Mouse (Mus musculus): ENCODE data around the gene Olfr1450. TPM values are rescaled to one million over a fixed set of nuclear protein-coding genes. Genes with fewer than 3 reads are reported as not detected.
"Not testable (repeated sequence)": the region's sequence is repeated elsewhere in the genome, so short reads cannot be mapped to it uniquely, and the experiment has no call there.

Gene Olfr1450
- not detected for total RNA-seq (2021)
- long read RNA-seq, experiment 1, result 0 reads
- long read RNA-seq, experiment 2, result 0 reads

DNA sequence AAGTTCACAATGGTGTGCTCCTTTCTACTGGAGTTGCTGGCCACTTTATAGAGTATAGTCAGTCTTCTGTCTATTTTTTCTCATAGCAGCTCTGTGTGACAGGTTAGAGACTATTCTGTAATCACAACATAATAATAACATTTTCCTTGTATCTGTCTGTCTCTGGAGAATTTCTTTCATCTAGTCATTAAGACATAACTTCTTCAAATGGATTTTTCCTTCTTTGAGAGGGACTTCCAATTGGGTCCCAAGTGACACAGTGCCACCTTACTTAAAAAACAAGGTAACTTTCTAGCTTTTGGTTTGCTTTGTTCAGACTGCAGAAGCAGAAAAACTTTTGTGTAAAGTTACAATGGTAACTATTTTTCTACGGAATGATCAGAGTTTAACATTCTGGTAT lies at the start of gene Olfr1450:
Gene Olfr1450 (plus strand): TSS at position 301 of the 400 bp plus-strand sequence.
- no peak for DNase-seq

DNA sequence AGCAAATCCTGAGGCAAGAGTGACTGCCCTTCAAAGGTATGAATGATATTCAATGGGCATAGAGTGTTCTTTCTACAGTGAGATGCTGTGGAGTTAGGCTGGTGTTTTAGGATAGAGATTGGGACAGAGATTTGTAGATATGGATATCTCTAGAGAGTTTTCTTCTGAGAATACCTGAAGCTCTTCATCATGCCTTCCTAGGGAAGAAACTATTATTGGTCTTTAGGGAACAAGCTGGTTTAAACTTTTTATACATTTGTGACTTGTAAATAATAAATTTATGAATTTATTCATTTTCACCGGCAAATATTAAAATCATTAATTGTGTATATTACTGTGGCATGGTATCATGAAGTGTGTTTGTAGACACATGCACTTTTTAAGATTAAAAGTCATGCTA lies 46.4 kb upstream of the Olfr1450 start, which contains the start of gene Olfr1447:
Gene Olfr1447 (minus strand): TSS at position 101 of the 400 bp plus-strand sequence.
- no peak for DNase-seq

DNA sequence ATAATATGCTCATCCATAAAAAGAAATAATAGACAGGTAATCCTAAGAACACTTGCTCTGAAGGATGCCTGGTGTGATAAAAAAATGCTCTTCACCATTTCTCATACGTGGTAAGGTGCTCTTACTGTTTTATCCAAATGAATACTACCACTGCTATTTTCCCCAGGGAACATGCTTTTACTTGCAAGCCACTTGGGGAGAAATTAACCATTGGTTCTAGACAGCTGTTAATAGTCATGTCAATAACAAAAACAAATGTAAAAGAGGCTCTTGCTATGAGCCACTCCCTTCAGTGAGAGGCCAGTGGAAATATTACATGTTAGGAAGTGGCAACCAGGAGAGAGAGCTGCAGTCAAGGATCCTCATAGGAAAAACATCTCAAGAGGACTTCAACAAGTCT lies 25.7 kb upstream of the Olfr1450 start, which contains the start of gene Olfr1448:
Gene Olfr1448 (minus strand): TSS at position 101 of the 400 bp plus-strand sequence.
- no peak for DNase-seq

DNA sequence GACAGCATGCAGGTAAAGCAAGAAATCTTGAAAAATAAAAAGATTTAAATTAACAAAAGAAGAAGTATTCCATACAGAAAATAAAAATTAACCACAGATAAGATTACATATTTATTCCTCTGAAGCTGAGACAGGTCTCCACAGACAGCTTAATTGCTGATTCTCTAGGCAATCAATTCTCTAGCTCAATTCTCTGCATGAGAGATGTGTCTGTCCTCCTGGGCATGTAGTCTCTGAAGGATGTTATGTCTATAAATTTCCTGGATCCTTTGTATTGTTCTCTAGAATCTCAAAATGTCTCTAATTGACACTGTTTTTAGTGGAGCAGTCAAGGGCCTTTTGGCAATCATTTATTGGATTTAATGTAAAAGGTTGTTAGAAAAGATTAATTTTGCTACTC lies 19.5 kb upstream of the Olfr1450 start, which contains the start of gene Olfr1449:
Gene Olfr1449 (plus strand): TSS at position 301 of the 400 bp plus-strand sequence.
- no peak for DNase-seq

DNA sequence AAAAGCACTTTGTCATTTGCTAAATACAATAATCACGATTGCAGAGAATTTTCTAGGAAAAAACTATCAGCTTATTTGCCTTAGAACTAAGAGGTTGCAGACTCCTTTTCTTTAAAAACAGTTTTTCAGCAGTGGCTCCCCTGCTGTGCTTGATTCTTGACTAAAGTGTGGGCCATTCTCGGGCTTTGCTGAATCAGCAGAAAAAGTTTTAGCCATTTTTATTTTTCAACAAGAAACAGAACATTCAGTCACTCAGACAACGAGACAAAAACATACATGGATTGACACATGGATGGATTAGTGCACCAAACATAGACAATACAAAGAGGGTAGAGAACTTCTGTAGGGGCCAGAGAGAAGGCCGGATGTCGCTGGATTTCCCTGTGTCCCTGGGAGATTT lies 20.0 kb downstream of the Olfr1450 start:
- not testable (repeated sequence) for DNase-seq

DNA sequence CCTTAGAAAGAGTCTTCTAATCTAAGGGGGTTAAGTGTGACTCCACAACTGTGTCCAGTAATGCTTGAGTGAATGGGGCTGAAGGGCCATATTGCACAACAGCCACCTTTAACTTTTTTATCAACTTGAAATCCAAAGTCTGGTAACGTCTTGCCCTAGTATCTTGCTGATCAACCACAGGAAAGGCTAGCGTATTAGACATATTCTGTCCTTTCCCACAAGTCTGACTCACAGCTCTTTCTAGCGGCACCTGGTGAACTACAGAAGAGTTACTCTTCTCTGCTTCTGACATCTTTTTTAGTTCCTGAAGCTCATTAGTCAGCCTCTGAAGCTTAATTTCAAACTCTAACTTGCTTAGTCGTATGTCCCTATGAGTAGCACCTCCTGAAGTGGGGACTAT lies 42.3 kb downstream of the Olfr1450 start:
- not testable (repeated sequence) for DNase-seq

DNA sequence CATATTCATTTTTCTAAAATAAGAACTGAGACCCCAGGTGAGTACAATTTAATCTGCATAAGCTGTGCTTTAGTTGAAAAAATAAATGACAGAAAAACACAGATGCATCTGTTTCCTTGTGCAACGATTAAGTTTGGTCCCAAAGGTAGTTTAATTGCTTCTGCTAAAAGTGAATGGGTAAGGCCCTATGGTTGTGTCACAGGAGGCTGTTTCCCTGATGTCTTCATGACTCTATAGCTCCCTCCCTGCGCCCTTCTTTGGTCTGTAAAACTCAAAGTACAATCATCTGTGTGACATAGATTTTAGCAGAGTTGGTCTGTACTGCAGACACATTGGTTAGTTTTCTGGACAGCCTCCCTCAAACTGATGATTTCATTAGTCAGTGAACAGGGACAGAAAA lies 44.7 kb downstream of the Olfr1450 start, which contains the start of gene Olfr1451:
Gene Olfr1451 (plus strand): TSS at position 301 of the 400 bp plus-strand sequence.
- no peak for DNase-seq

Other genes starting within 250 kb of the Olfr1450 start
- 1 to 10 TPM; 1.6 to 2.8 TPM for gene Cntf, start 184.6 kb upstream of the Olfr1450 start, total RNA-seq (2021)
- gene Zfp91, start 154.1 kb upstream of the Olfr1450 start, total RNA-seq (2021), result 10 to 100 TPM; 72.7 to 88.4 TPM
- gene Lpxn, start 154.1 kb upstream of the Olfr1450 start, total RNA-seq (2021), result 1 to 10 TPM; 1.6 to 1.8 TPM
- not detected for gene Gm5244, start 103.6 kb upstream of the Olfr1450 start, total RNA-seq (2021)
- gene Olfr1444, start 93.0 kb upstream of the Olfr1450 start, total RNA-seq (2021), result not detected
- gene Olfr1445, start 66.4 kb upstream of the Olfr1450 start, total RNA-seq (2021), result not detected
- not detected for gene Olfr1446, start 56.7 kb upstream of the Olfr1450 start, total RNA-seq (2021)
- gene Olfr1447, start 46.5 kb upstream of the Olfr1450 start, total RNA-seq (2021), result not detected
- not detected for gene Olfr1448, start 25.8 kb upstream of the Olfr1450 start, total RNA-seq (2021)
- gene Olfr1449, start 19.4 kb upstream of the Olfr1450 start, total RNA-seq (2021), result not detected
- not detected for gene Olfr1451, start 44.8 kb downstream of the Olfr1450 start, total RNA-seq (2021)
- gene Olfr1453, start 78.1 kb downstream of the Olfr1450 start, total RNA-seq (2021), result not detected
- not detected for gene Olfr1454, start 110.4 kb downstream of the Olfr1450 start, total RNA-seq (2021)
- gene Olfr1457, start 147.6 kb downstream of the Olfr1450 start, total RNA-seq (2021), result not detected
- not detected for gene Olfr1458, start 156.5 kb downstream of the Olfr1450 start, total RNA-seq (2021)
- under 1 TPM; 0.07 TPM for gene Olfr1459, start 199.3 kb downstream of the Olfr1450 start, total RNA-seq (2021)
- gene Olfr1461, start 212.7 kb downstream of the Olfr1450 start, total RNA-seq (2021), result not detected
- gene Olfr1462, start 235.5 kb downstream of the Olfr1450 start, total RNA-seq (2021), result not detected